Mouse (Mus musculus) mouse trophoblast stem cell (cell line): Measurements from ENCODE around the gene Chmp2a.

Experiments used
- in situ Hi-C, 2 experiments: fragments of 300-500 bp; cut with MseI, MboI; formaldehyde crosslinking; loops; 2 replicates in 1 of 2; 3 replicates in 1 of 2; pipeline ENCODE4 v1.15.1; 2025

The Chmp2a gene

GRCm38 (mm10) chr7:13035211-13035855 is 726 bp upstream of the Chmp2a start:
- in situ Hi-C loops, result no loop called here

- in situ Hi-C loops, result no loop called here
These were observed 1.0 kb downstream of the Chmp2a start for GRCm38 (mm10) chr7:13033451-13034147.

GRCm38 (mm10) chr7:13032541-13032940 is 2.1 kb downstream of the Chmp2a start:
- in situ Hi-C loops, result no loop called here

GRCm38 (mm10) chr7:13031983-13032382 is 2.6 kb downstream of the Chmp2a start:
- in situ Hi-C loops, result no loop called here

- in situ Hi-C loops, result no loop called here
These were observed 3.5 kb downstream of the Chmp2a start for GRCm38 (mm10) chr7:13031069-13031468.

- in situ Hi-C loops, result no loop called here
These were observed 5.6 kb downstream of the Chmp2a start for GRCm38 (mm10) chr7:13028986-13029385.

GRCm38 (mm10) chr7:13025511-13026112 is 9.0 kb downstream of the Chmp2a start:
- in situ Hi-C loops, result no loop called here

- in situ Hi-C loops, result no loop called here
These were observed 9.8 kb downstream of the Chmp2a start for GRCm38 (mm10) chr7:13024805-13025204.

- in situ Hi-C loops, result no loop called here
These were observed 10.5 kb downstream of the Chmp2a start for GRCm38 (mm10) chr7:13023928-13024731.

- in situ Hi-C loops, result no loop called here
These were observed 11.7 kb downstream of the Chmp2a start for GRCm38 (mm10) chr7:13022773-13023535.

- in situ Hi-C loops, result no loop called here
These were observed 19.4 kb downstream of the Chmp2a start for GRCm38 (mm10) chr7:13015217-13015616.

- in situ Hi-C loops, result no loop called here
These were observed 20.2 kb downstream of the Chmp2a start for GRCm38 (mm10) chr7:13014275-13014839.

GRCm38 (mm10) chr7:13013671-13014070 is 20.9 kb downstream of the Chmp2a start:
- in situ Hi-C loops, result no loop called here

- in situ Hi-C loops, result no loop called here
These were observed 24.4 kb downstream of the Chmp2a start, which contains the start of gene Zbtb45 for GRCm38 (mm10) chr7:13010005-13010908. Zbtb45 (minus strand) TSS chr7:13010034.

- in situ Hi-C loops, result loop anchor here in 1 of 2 experiments (5.0 kb wide), 1 partner anchor 38 kb away; no protein-coding TSS in a partner anchor
These were observed 25.2 kb downstream of the Chmp2a start for GRCm38 (mm10) chr7:13009143-13010004.

- in situ Hi-C loops, result loop anchor here in 1 of 2 experiments (5.0 kb wide), 1 partner anchor 40 kb away; no protein-coding TSS in a partner anchor
These were observed 27.1 kb downstream of the Chmp2a start for GRCm38 (mm10) chr7:13007341-13008092.

- in situ Hi-C loops, result loop anchor here in 1 of 2 experiments (5.0 kb wide), 1 partner anchor 41 kb away; no protein-coding TSS in a partner anchor
These were observed 28.1 kb downstream of the Chmp2a start for GRCm38 (mm10) chr7:13006531-13006930.

- in situ Hi-C loops, result loop anchor here in 1 of 2 experiments (5.0 kb wide), 1 partner anchor 41 kb away; no protein-coding TSS in a partner anchor
These were observed 28.6 kb downstream of the Chmp2a start for GRCm38 (mm10) chr7:13006011-13006410.
